ENCODE assay signal across 8 mouse cellular contexts in the genomic region with DNA sequence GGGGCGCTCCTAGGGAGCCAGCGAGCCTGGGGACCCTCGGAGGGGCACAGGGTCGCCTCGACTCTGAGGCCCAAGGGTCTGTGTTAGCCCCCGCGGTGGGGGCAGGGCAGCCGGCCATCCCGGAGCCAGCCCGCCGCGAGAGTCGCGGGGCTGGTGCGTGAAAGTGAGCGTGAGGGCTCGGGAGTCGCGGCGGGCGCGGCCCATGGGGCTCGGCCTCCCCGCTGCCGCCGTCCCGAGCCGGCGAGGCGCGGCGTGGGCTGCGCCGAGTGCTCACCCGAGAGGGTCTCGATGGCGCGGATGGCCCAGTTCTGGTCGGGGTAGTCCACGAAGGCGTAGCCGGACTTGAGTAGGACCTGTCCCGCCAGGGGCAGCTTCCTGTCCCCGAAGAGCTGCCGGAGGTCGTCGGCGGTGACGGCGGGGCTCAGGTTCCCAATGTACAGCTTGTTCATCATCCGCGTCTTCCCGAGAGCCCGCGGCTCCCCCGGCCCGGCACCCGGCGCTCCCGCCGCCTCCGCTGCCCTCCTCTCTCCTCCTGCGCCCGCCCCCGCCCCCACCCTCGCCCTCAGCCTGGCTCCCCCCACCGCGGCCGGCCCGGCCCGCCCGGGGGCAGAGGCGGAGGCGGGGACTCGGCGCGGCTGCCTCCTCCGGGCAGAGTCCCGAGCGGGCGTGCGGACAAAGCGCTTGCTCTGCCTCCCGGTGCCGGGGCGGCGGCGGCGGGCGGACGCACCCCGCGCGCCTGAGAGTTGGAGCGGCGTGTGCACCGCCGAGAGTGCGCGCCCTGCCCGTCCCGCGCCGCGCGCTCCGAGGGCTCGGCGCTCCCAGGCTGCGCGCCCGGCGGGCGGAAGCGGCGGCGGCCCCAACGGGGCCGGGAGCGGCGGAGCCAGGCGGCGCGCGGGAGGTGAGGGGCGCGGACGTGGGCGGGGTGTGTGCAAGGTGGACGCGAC. TPM values are rescaled to one million over a fixed set of nuclear protein-coding genes. Genes with fewer than 3 reads are reported as not detected.
DNase-seq lines count a peak whose midpoint lies in the region; ATAC-seq and TF ChIP-seq lines count a peak whose summit lies in the region.

A gene (minus strand): TSS at position 788 of the 944 bp plus-strand sequence.

- peak within 1 kb of the TSS; percentile 88 for H3K4me2 ChIP-seq in forebrain, embryonic 16.5 days (ENCODE audit: low read length)
- peak within 1 kb of the TSS; percentile 74 for H3K4me2 ChIP-seq in midbrain, embryonic 11.5 days
- peak within 1 kb of the TSS; percentile 80 for H3K4me2 ChIP-seq in stomach, postnatal 0 days (replicated peaks; ENCODE audit: low read depth)

- DNase-seq in ES-CJ7 (ENCODE audit: low read depth, low spot score) = peak; percentile 36
- peak; percentile 39 for DNase-seq in adrenal gland, adult 8-10 months
- peak; percentile 60 to 75 for DNase-seq in heart, postnatal 36 days
- DNase-seq in limb, embryonic 10.5 days (ENCODE audit: low spot score) = peak; percentile 85
- peak; percentile 97 for DNase-seq in midbrain, embryonic 11.5 days (ENCODE audit: low spot score, missing footprints)
- peak; percentile 90 for DNase-seq in stomach, postnatal 0 days (ENCODE audit: low spot score)
- no peak for DNase-seq in cerebellum, adult 9-11 months

- ATAC-seq in forebrain, embryonic 16.5 days = peak; percentile 81
- ATAC-seq in midbrain, embryonic 11.5 days (ENCODE audit: low FRiP score) = peak; percentile 80
- ATAC-seq in stomach, postnatal 0 days (ENCODE audit: low FRiP score, low TSS enrichment) = peak; percentile 87

- intact Hi-C loops in heart, postnatal 36 days (cut with DNase I) = loop anchor here (5.0 kb wide), 1 partner anchor 105 kb away; a partner anchor contains a TSS

- 0 out of 2 replicates have a peak, but pooled peaks cover 2% of the 10 kb centered on the region for H3K27me3 ChIP-seq in forebrain, embryonic 16.5 days (replicated peaks; ENCODE audit: control insufficient read depth, insufficient read depth, low read length)
- H3K27me3 ChIP-seq in limb, embryonic 10.5 days (ENCODE audit: low read depth, poor library complexity, severe bottlenecking) = no peaks in the 10 kb centered on the region
- H3K27me3 ChIP-seq in midbrain, embryonic 11.5 days (ENCODE audit: control insufficient read depth, insufficient read depth, low read length) = no peaks in the 10 kb centered on the region
- H3K27me3 ChIP-seq in stomach, postnatal 0 days (ENCODE audit: control insufficient read depth, insufficient read depth, low read length) = no peaks in the 10 kb centered on the region

- H3K36me3 ChIP-seq in forebrain, embryonic 16.5 days (ENCODE audit: control insufficient read depth, insufficient read depth) = no peaks in the 10 kb centered on the region
- H3K36me3 ChIP-seq in limb, embryonic 10.5 days = peaks cover 2% of the 10 kb centered on the region; the same call in 1 of the 2 replicates
- H3K36me3 ChIP-seq in midbrain, embryonic 11.5 days (ENCODE audit: control insufficient read depth, insufficient read depth, low read length) = no peaks in the 10 kb centered on the region
- no peaks in the 10 kb centered on the region for H3K36me3 ChIP-seq in stomach, postnatal 0 days (ENCODE audit: control insufficient read depth, insufficient read depth, low read length)

- TF ChIP-seq CTCF in stomach, postnatal 0 days (IDR thresholded peaks at IDR 0.05; ENCODE audit: low read depth) = no peak

- peak within 1 kb of the TSS; percentile 80 for H3K4me3 ChIP-seq in forebrain, embryonic 16.5 days (replicated peaks; ENCODE audit: low read length)
- peak within 1 kb of the TSS; percentile 88 for H3K4me3 ChIP-seq in limb, embryonic 10.5 days
- peak within 1 kb of the TSS; percentile 95 for H3K4me3 ChIP-seq in midbrain, embryonic 11.5 days (ENCODE audit: low read depth, low read length)
- peak within 1 kb of the TSS; percentile 99 for H3K4me3 ChIP-seq in stomach, postnatal 0 days (ENCODE audit: low read depth, low read length)

- peaks cover 12% of the 10 kb centered on the region for H3K4me1 ChIP-seq in forebrain, embryonic 16.5 days (replicated peaks; ENCODE audit: control insufficient read depth, insufficient read depth, low read length)
- peaks cover 27% of the 10 kb centered on the region for H3K4me1 ChIP-seq in limb, embryonic 10.5 days
- peaks cover 18% of the 10 kb centered on the region for H3K4me1 ChIP-seq in midbrain, embryonic 11.5 days (ENCODE audit: control insufficient read depth, insufficient read depth, low read length)
- H3K4me1 ChIP-seq in stomach, postnatal 0 days (replicated peaks; ENCODE audit: control insufficient read depth, insufficient read depth) = no peaks in the 10 kb centered on the region

- peak within 1 kb of the TSS; percentile 83 for H3K27ac ChIP-seq in forebrain, embryonic 16.5 days (ENCODE audit: low read length)
- H3K27ac ChIP-seq in limb, embryonic 10.5 days = peak within 1 kb of the TSS; percentile 99
- H3K27ac ChIP-seq in midbrain, embryonic 11.5 days (ENCODE audit: low read depth, low read length) = peak within 1 kb of the TSS; percentile 87
- H3K27ac ChIP-seq in stomach, postnatal 0 days (replicated peaks) = peak within 1 kb of the TSS; percentile 95

- peak within 1 kb of the TSS; percentile 81 for H3K9ac ChIP-seq in forebrain, embryonic 16.5 days (replicated peaks; ENCODE audit: low read depth, low read length)
- H3K9ac ChIP-seq in midbrain, embryonic 11.5 days (ENCODE audit: low read length) = peak within 1 kb of the TSS; percentile 91
- peak within 1 kb of the TSS; percentile 97 for H3K9ac ChIP-seq in stomach, postnatal 0 days (ENCODE audit: low read length)

- under 1% methylated on average over 118 of the region's 131 CpGs for WGBS in forebrain, embryonic 16.5 days
- under 1% methylated on average over 120 of the region's 131 CpGs for WGBS in limb, embryonic 10.5 days
- under 1% methylated on average over 109 of the region's 131 CpGs for WGBS in midbrain, embryonic 11.5 days
- under 1% methylated on average over 83 of the region's 131 CpGs for WGBS in stomach, postnatal 0 days

- TF ChIP-seq EP300 in stomach, postnatal 0 days (optimal IDR thresholded peaks at IDR 0.05) = no peak

- no peaks in the 10 kb centered on the region for H3K9me3 ChIP-seq in forebrain, embryonic 16.5 days (ENCODE audit: control insufficient read depth, low read length)
- no peaks in the 10 kb centered on the region for H3K9me3 ChIP-seq in limb, embryonic 10.5 days (replicated peaks)
- no peaks in the 10 kb centered on the region for H3K9me3 ChIP-seq in midbrain, embryonic 11.5 days (ENCODE audit: control insufficient read depth, low read length)
- H3K9me3 ChIP-seq in stomach, postnatal 0 days (ENCODE audit: control insufficient read depth, low read length) = no peaks in the 10 kb centered on the region

RNA-seq across cellular contexts. Expression of the gene that starts here (rescaled TPM):
- 1 to 10 TPM; 7.9 to 9.8 (median 9.1) TPM for total RNA-seq in adrenal gland, adult 8-10 months (2022)
- polyA plus RNA-seq in forebrain, embryonic 16.5 days (2015; fragmentation: Nextera tagmentation; extraction: Ambion mirVana) = 22.7 and 23.2 TPM in 2 replicates
- total RNA-seq in heart, postnatal 36 days (2021) = 10 to 100 TPM in 1 of 2 experiments, 1 to 10 TPM in 1; 4.6 to 10.1 TPM
- 203 and 204 TPM in 2 replicates for polyA plus RNA-seq in limb, embryonic 10.5 days (2016; fragmentation: Nextera tagmentation; extraction: Ambion mirVana)
- 108 and 109 TPM in 2 replicates for polyA plus RNA-seq in midbrain, embryonic 11.5 days (2014; fragmentation: Nextera tagmentation; extraction: Ambion mirVana)
- polyA plus RNA-seq in stomach, postnatal 0 days (2015; fragmentation: Nextera tagmentation; extraction: Ambion mirVana) = 32.4 and 34.6 TPM in 2 replicates
